Mouse (Mus musculus) embryonic facial prominence, embryonic 13.5 days (tissue): ENCODE measurements around the gene Habp4. TPM values are rescaled to one million over a fixed set of nuclear protein-coding genes. Genes with fewer than 3 reads are reported as not detected.

Source experiments
- ATAC-seq: fragments of 200-750 bp; cut with Nextera tagmentation; 2 replicates; pipeline ENCODE4 v1.8.0; 2017; ENCODE audit warnings: low read depth; ENCODE audit not compliant: insufficient number of reproducible peaks, insufficient read depth, low FRiP score, low TSS enrichment
- H3K27ac ChIP-seq: fragments of 300-500 bp; sonication (generic); 2 replicates; pipeline ENCODE4 v1.5.1; 2015; ENCODE audit warnings: moderate library complexity, mild to moderate bottlenecking, inconsistent platforms
- H3K27me3 ChIP-seq: fragments of 300-500 bp; sonication (generic); 2 replicates; pipeline ENCODE4 v1.6.1; 2015; ENCODE audit warnings: mild to moderate bottlenecking, inconsistent platforms
- H3K36me3 ChIP-seq: fragments of 300-500 bp; sonication (generic); 2 replicates; pipeline ENCODE4 v1.6.1; 2015; ENCODE audit warnings: mild to moderate bottlenecking, inconsistent platforms
- H3K4me1 ChIP-seq: fragments of 300-500 bp; sonication (generic); 2 replicates; pipeline ENCODE4 v1.6.1; 2015; ENCODE audit warnings: inconsistent platforms
- H3K4me2 ChIP-seq: fragments of 300-500 bp; sonication (generic); 2 replicates; pipeline ENCODE4 v1.6.1; 2015; ENCODE audit warnings: moderate library complexity, mild to moderate bottlenecking, inconsistent platforms
- H3K4me3 ChIP-seq: fragments of 300-500 bp; sonication (generic); 2 replicates; pipeline ENCODE4 v1.5.1; 2015; ENCODE audit warnings: mild to moderate bottlenecking, inconsistent platforms
- H3K9ac ChIP-seq: fragments of 300-500 bp; sonication (generic); 2 replicates; pipeline ENCODE4 v1.6.1; 2015; ENCODE audit warnings: mild to moderate bottlenecking, inconsistent platforms
- H3K9me3 ChIP-seq: fragments of 300-500 bp; sonication (generic); 2 replicates; pipeline ENCODE4 v1.6.1; 2016; ENCODE audit warnings: inconsistent platforms
- WGBS: fragments of 180-500 bp; shearing (Covaris S2); methylation state at CpG from one replicate; pipeline ENCODE4 v1.1.7; 2015; ENCODE audit warnings: mixed read lengths; 5-methylcytosine and 5-hydroxymethylcytosine counted together
- polyA plus RNA-seq: library from polyadenylated mRNA; unstranded; fragments of >200 nt; fragmentation: Nextera tagmentation; extraction: Ambion mirVana; gene quantifications from 2 replicates; pipeline ENCODE4 v1.2.1, GENCODE M21; 2015

Gene Habp4
- 25.2 and 25.5 TPM in 2 replicates for polyA plus RNA-seq

GRCm38 (mm10) chr13:64161548-64161915 is at the start of gene Habp4:
Habp4 (plus strand) TSS chr13:64161824.
- peak within 1 kb of the TSS; percentile 91 for H3K9ac ChIP-seq
- peak within 1 kb of the TSS; percentile 97 for H3K4me2 ChIP-seq
- WGBS, result under 1% methylated on average over 31 of the region's 31 CpGs
- peaks cover 16% of the 10 kb centered on the region for H3K4me1 ChIP-seq
- H3K36me3 ChIP-seq, result peaks cover 12% of the 10 kb centered on the region
- H3K27me3 ChIP-seq, result no peaks in the 10 kb centered on the region
- peak within 1 kb of the TSS; percentile 84 for H3K27ac ChIP-seq
- peak; percentile 98 for ATAC-seq
- H3K4me3 ChIP-seq, result peak within 1 kb of the TSS; percentile 89
- peaks cover 18% of the 10 kb centered on the region for H3K9me3 ChIP-seq

- Histone ChIP-seq H3K27me3 (no peaks in the 10 kb centered on the region), H3K4me1 (no peaks in the 10 kb centered on the region), H3K4me3 (no peak overlapping the region), H3K36me3 (no peaks in the 10 kb centered on the region), H3K27ac (no peak overlapping the region), H3K9ac (no peak overlapping the region), H3K4me2 (no peak overlapping the region), H3K9me3 (no peaks in the 10 kb centered on the region)
- 56% methylated on average over 2 of the region's 2 CpGs for WGBS
- no peak for ATAC-seq
Observed at GRCm38 (mm10) chr13:64117442-64117841, 44.2 kb upstream of the Habp4 start.

GRCm38 (mm10) chr13:64120760-64121159 is 40.9 kb upstream of the Habp4 start:
- H3K4me1 ChIP-seq, result no peaks in the 10 kb centered on the region
- no peaks in the 10 kb centered on the region for H3K27me3 ChIP-seq
- H3K27ac ChIP-seq, result no peak overlapping the region
- no peak overlapping the region for H3K9ac ChIP-seq
- no peak for ATAC-seq
- H3K4me3 ChIP-seq, result no peak overlapping the region
- no peak overlapping the region for H3K4me2 ChIP-seq
- 53% methylated on average over 4 of the region's 4 CpGs for WGBS
- H3K36me3 ChIP-seq, result no peaks in the 10 kb centered on the region
- H3K9me3 ChIP-seq, result peaks cover 7% of the 10 kb centered on the region; the same call in 1 of the 2 replicates

- no peaks in the 10 kb centered on the region for H3K36me3 ChIP-seq
- no peaks in the 10 kb centered on the region for H3K27me3 ChIP-seq
- no peak overlapping the region for H3K4me2 ChIP-seq
- H3K4me1 ChIP-seq, result peaks cover 9% of the 10 kb centered on the region; the same call in 1 of the 2 replicates
- H3K4me3 ChIP-seq, result no peak overlapping the region
- H3K9me3 ChIP-seq, result peaks cover 7% of the 10 kb centered on the region; the same call in 1 of the 2 replicates
- WGBS, result 31% methylated on average over 6 of the region's 6 CpGs
- no peak for ATAC-seq
- no peak overlapping the region for H3K9ac ChIP-seq
- no peak overlapping the region for H3K27ac ChIP-seq
Observed at GRCm38 (mm10) chr13:64123491-64124188, 38.0 kb upstream of the Habp4 start.

DNA sequence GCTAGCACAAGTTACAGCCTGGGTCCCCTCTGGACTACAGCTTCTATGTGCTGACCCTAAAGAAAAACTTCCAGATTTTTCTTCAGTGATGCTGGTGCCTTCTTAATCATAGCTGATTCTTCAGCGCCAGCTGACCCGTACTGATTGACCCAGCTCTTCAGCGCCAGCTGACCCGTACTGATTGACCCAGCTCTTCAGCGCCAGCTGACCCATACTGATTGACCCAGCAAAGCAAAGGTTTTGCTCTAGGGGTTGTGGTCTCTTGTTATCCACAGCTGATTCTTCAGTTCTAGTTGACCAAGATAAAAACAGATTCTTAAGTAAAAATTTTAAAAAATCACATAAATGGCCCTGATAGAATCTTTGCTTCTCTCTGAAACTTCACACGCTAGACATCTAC is 36.7 kb upstream of the Habp4 start:
- no peak for ATAC-seq
- H3K4me2 ChIP-seq, result no peak overlapping the region
- 92% methylated on average over 6 of the region's 6 CpGs for WGBS

DNA sequence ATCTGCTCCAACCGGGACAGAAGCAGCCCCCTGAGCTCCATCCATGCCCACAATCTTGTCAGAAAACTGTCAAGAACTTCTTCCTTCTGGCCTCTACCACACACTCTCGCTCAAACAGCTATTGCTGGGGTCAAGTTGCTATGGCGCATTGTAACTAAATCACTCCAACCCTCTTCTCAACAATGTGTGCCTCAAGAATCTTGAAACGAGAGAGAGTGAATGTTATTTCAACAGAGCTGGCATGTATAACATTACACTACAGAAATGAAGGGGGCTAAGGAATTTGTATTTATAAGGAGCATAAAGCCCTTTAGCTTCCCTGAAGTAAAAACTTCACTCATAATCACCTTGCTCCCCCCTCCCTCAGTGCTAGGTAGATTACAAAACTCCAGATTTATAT is 35.3 kb upstream of the Habp4 start:
- no peak overlapping the region for H3K4me3 ChIP-seq
- no peaks in the 10 kb centered on the region for H3K36me3 ChIP-seq
- peaks cover 13% of the 10 kb centered on the region; the same call in 1 of the 2 replicates for H3K4me1 ChIP-seq
- no peak overlapping the region for H3K27ac ChIP-seq
- 53% methylated on average over 4 of the region's 4 CpGs for WGBS
- no peak overlapping the region for H3K9ac ChIP-seq
- no peaks in the 10 kb centered on the region for H3K27me3 ChIP-seq
- ATAC-seq, result no peak
- peaks cover 7% of the 10 kb centered on the region; the same call in 1 of the 2 replicates for H3K9me3 ChIP-seq
- H3K4me2 ChIP-seq, result no peak overlapping the region

More for the DNA sequence above, 36.7 kb upstream of the Habp4 start:
- Histone ChIP-seq H3K4me1 (peaks cover 13% of the 10 kb centered on the region; the same call in 1 of the 2 replicates), H3K27me3 (no peaks in the 10 kb centered on the region), H3K36me3 (no peaks in the 10 kb centered on the region), H3K9ac (no peak overlapping the region), H3K27ac (no peak overlapping the region), H3K4me3 (no peak overlapping the region), H3K9me3 (peaks cover 7% of the 10 kb centered on the region; the same call in 1 of the 2 replicates)

DNA sequence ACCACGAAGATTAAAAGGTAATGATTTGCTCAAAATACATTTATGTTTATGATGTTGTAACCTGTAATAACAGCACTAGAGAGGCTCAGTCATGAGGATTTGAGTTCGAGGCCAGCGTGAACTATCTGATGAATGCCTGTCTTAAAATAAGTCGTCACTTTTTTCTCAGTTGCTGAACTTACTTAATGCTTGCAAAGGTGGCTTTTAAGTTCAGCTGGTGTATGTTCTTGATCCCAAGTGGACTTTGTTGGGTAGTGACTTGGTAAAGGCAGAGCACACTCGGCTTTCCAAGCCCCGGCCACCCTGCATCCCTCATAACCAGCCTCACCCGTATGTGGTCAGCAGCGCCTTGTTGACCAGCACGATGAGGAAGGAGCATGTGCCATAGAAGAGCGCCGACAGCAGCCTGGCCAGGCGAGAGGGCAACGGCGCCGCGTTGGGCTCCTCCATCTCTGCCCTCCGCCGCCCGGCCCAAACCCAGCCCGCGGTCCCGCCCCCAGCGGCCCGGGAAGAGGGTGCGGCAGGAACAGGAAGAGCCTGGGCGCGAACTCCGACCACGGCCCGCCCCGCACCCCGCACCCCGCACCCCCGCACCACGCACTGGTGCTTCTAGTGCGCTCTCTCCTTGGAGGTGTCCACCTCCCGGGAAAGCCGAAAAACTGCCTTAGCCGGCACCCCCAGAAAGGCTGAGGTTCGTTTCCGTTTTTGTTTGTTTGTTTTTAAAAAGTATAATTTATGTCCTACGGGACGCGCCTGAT is 32.6 kb upstream of the Habp4 start, which contains the start of gene Slc35d2:
Slc35d2 (minus strand) TSS at position 511 of the 758 bp plus-strand sequence.
- Histone ChIP-seq H3K36me3 (peaks cover 4% of the 10 kb centered on the region; the same call in 1 of the 2 replicates), H3K27ac (peak within 1 kb of the TSS; percentile 69), H3K27me3 (no peaks in the 10 kb centered on the region), H3K9ac (peak within 1 kb of the TSS; percentile 78), H3K4me2 (peak within 1 kb of the TSS; percentile 83), H3K4me3 (peak within 1 kb of the TSS; percentile 59), H3K9me3 (no peaks in the 10 kb centered on the region), H3K4me1 (peaks cover 13% of the 10 kb centered on the region; the same call in 1 of the 2 replicates)
- ATAC-seq, result peak; percentile 70
- WGBS, result 6% methylated on average over 44 of the region's 44 CpGs

GRCm38 (mm10) chr13:64129616-64130375 is 31.8 kb upstream of the Habp4 start:
- Histone ChIP-seq H3K9ac (peak overlapping the region; percentile 78), H3K36me3 (peaks cover 11% of the 10 kb centered on the region), H3K4me1 (peaks cover 13% of the 10 kb centered on the region; the same call in 1 of the 2 replicates), H3K27me3 (no peaks in the 10 kb centered on the region), H3K27ac (0 out of 2 replicates have a peak overlapping the region, but pooled peaks have one; percentile 69), H3K9me3 (no peaks in the 10 kb centered on the region), H3K4me2 (peak overlapping the region; percentile 83), H3K4me3 (peak overlapping the region; percentile 59)
- WGBS, result 31% methylated on average over 15 of the region's 15 CpGs
- no peak for ATAC-seq

DNA sequence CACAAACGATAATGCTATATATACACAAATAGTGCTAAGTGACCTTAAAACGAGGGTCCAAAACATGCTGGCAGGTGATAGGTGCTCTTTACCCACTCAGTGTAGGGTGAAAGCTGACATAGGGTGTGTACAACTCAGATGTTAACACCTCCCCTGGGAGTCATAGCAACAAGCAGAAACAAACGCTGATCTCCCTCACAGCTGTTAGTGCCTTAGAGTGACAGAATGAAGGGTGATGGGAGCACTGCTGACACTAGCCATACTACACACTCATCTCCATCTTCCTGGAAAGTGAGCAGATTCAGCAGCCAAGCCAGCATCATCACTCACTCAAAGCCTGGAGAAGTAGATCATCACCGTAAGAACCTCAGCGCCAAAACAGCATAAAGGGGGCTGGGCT is 11.5 kb upstream of the Habp4 start:
- Histone ChIP-seq H3K27ac (no peak overlapping the region), H3K4me1 (peaks cover 26% of the 10 kb centered on the region), H3K27me3 (no peaks in the 10 kb centered on the region), H3K36me3 (no peaks in the 10 kb centered on the region), H3K9me3 (no peaks in the 10 kb centered on the region), H3K4me3 (no peak overlapping the region), H3K9ac (0 out of 2 replicates have a peak overlapping the region, but pooled peaks have one; percentile 27), H3K4me2 (no peak overlapping the region)
- WGBS, result 72% methylated on average over 5 of the region's 5 CpGs
- ATAC-seq, result no peak

DNA sequence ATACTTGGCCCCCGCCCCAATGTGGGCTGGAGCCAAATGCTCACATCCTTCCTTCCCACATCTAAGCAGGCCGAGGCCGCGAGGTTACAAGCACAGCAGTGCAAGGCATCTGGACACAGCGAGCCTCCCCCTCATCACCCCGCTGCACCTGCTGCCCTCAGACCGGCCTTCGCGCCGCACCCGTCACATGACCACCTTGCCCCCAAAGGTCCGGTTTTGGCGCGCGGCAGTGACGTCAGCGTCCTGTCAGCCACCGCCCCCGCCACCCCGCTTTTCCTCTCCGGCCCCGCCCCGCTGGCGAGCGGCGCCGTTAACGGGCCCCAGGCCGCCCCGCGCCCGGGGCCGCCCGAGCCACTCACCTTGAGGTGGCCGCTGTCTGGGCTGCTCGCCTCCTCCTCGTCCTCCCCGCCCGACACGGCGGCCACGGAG is 9.4 kb upstream of the Habp4 start:
- Histone ChIP-seq H3K4me2 (peak overlapping the region; percentile 87), H3K4me1 (peaks cover 32% of the 10 kb centered on the region), H3K9me3 (no peaks in the 10 kb centered on the region), H3K27ac (peak overlapping the region; percentile 91), H3K36me3 (no peaks in the 10 kb centered on the region), H3K4me3 (peak overlapping the region; percentile 90), H3K27me3 (no peaks in the 10 kb centered on the region), H3K9ac (peak overlapping the region; percentile 83)
- ATAC-seq, result peak; percentile 27; the same call in 1 of the 2 replicates
- under 1% methylated on average over 36 of the region's 42 CpGs for WGBS

- Histone ChIP-seq H3K4me3 (peak overlapping the region; percentile 90), H3K4me2 (peak overlapping the region; percentile 87), H3K4me1 (peaks cover 32% of the 10 kb centered on the region), H3K36me3 (no peaks in the 10 kb centered on the region), H3K27ac (peak overlapping the region; percentile 91), H3K9me3 (no peaks in the 10 kb centered on the region), H3K27me3 (no peaks in the 10 kb centered on the region), H3K9ac (peak overlapping the region; percentile 83)
- ATAC-seq, result peak; percentile 22; the same call in 1 of the 2 replicates
- under 1% methylated on average over 58 of the region's 61 CpGs for WGBS
Observed at GRCm38 (mm10) chr13:64152671-64153082, 8.9 kb upstream of the Habp4 start.
